Comparison of ENCODE assay signal across 19 mouse cellular contexts in genomic region chr10:41638776-41639175, GRCm38 (mm10).
"Had no signal": no experiment of that assay in that cellular context is flagged by ENCODE, and none has a peak within 500 bp of the region (broad histone marks: within the 10 kb centered on the region; RNA-seq: fewer than 3 reads in every experiment).

No protein-coding gene starts in this region.

- H3K4me3 ChIP-seq: layer of hippocampus, adult 2 months; limb, embryonic 12.5 days; liver, embryonic 13.5 days; lung, embryonic 15.5 days; megakaryocyte, embryonic 14.5 days; midbrain, embryonic 15.5 days; neural tube, embryonic 13.5 days had no signal

- H3K27ac ChIP-seq: layer of hippocampus, adult 2 months; limb, embryonic 12.5 days; liver, embryonic 13.5 days; lung, embryonic 15.5 days; macrophage; midbrain, embryonic 15.5 days; neural tube, embryonic 13.5 days had no signal

- H3K9me3 ChIP-seq: limb, embryonic 12.5 days; liver, embryonic 13.5 days; lung, embryonic 15.5 days; megakaryocyte, embryonic 14.5 days; midbrain, embryonic 15.5 days; neural tube, embryonic 13.5 days had no signal

- H3K9ac ChIP-seq: limb, embryonic 12.5 days; liver, embryonic 13.5 days; liver, postnatal 0 days; lung, embryonic 15.5 days; midbrain, embryonic 15.5 days; neural tube, embryonic 13.5 days had no signal

- H3K4me2 ChIP-seq: limb, embryonic 12.5 days; liver, embryonic 13.5 days; lung, embryonic 15.5 days; midbrain, embryonic 11.5 days; midbrain, embryonic 15.5 days; neural tube, embryonic 13.5 days had no signal

- ATAC-seq: intestine, embryonic 16.5 days; liver, postnatal 0 days; midbrain, embryonic 15.5 days had no signal

- H3K4me1 ChIP-seq: limb, embryonic 12.5 days; liver, embryonic 13.5 days; midbrain, embryonic 15.5 days; neural tube, embryonic 13.5 days had no signal

- DNase-seq: kidney, adult 2 months; kidney, postnatal 10 days; kidney, postnatal 4 days; liver; liver, embryonic 13.5 days; liver, postnatal 0 days; lung, postnatal 14 days; retina, postnatal 1 day; right cerebral cortex, postnatal 4 days; spleen, adult 18-20 months had no signal

- H3K27me3 ChIP-seq: limb, embryonic 12.5 days; liver, embryonic 13.5 days; lung, embryonic 15.5 days; megakaryocyte, embryonic 14.5 days; midbrain, embryonic 15.5 days; neural tube, embryonic 13.5 days had no signal

- H3K36me3 ChIP-seq: limb, embryonic 12.5 days; liver, embryonic 13.5 days; lung, embryonic 15.5 days; midbrain, embryonic 15.5 days; neural tube, embryonic 13.5 days had no signal
